Mouse (Mus musculus) bone marrow macrophage, adult 2 months (primary cell): Measurements from ENCODE around the gene Lgalsl.

Experiments
- CTCF ChIP-seq: IDR thresholded peaks from 2 replicates; pipeline ENCODE4 v1.5.1; 2012; ENCODE audit warnings: low read depth, mild to moderate bottlenecking, low read length, moderate library complexity
- POLR2A ChIP-seq: IDR thresholded peaks from 2 replicates; pipeline ENCODE4 v1.6.1; 2012; ENCODE audit warnings: mild to moderate bottlenecking, low read depth, low read length, borderline replicate concordance

GRCm38 (mm10) chr11:20829993-20830685, 717 bp downstream of the Lgalsl start:
- TF ChIP-seq POLR2A: no peak
- TF ChIP-seq CTCF: no peak
